Mouse (Mus musculus) olfactory bulb, adult 2 months (tissue): ENCODE measurements around the gene Cdkn1c.

Experiments used
- CTCF ChIP-seq: fragments of 200-500 bp; IDR thresholded peaks from 2 replicates; pipeline ENCODE4 v1.5.1; 2012; ENCODE audit warnings: low read depth, mild to moderate bottlenecking, low read length, moderate library complexity; ENCODE audit not compliant: insufficient read depth
- POLR2A ChIP-seq: fragments of 200-500 bp; IDR thresholded peaks from 2 replicates; pipeline ENCODE4 v1.6.1; 2012; ENCODE audit warnings: mild to moderate bottlenecking, low read depth, low read length, moderate library complexity; ENCODE audit not compliant: insufficient read depth

DNA sequence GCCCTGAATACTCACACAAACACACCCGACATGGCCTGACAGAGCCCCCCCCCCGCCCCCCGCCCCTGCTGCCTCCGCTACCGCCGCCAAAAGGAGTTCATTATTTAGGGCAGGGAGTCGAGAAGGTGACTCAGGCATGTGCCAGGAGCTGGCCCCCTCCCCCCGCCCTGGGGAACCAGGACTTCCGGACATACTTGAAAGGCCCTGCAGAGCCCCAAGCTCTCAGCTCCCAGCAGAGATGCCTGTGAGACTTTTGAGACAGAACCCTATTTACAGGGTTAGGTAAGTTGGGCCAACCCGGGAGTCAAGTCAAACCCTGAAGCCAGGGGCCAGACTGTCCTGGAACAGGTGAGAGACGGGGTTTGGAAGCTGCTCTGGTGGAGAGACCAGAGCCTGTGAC is 1.1 kb upstream of the Cdkn1c start:
- no peak for TF ChIP-seq CTCF
- TF ChIP-seq POLR2A, result no peak
